Mouse (Mus musculus) cerebellum, adult 9-10 months (tissue): ENCODE data around the gene Smyd3.

Source experiments
- DNase-seq: peaks from one replicate; pipeline ENCODE4 v3.0.0; 2022

Smyd3 gene

DNA sequence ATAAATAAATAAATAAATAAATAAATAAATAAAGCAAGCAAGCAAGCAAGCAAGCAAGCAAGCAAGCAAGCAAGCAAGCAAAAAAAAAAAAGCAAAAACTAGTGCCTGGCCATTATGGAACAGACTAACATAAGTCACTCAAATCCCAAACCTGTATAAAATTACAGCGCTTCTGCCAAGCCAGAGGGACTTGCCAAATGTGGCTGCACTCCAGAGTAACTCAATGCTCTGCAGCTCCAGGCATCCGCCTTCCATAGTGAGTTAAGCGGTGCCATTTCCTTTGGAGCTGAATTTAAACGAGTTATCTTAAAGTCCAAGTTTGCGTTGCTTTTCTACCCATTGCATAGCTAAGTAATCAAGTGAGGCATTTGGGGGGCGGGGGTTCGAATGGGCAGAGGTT lies 410.6 kb downstream of the Smyd3 start:
- peak; percentile 29 for DNase-seq

DNA sequence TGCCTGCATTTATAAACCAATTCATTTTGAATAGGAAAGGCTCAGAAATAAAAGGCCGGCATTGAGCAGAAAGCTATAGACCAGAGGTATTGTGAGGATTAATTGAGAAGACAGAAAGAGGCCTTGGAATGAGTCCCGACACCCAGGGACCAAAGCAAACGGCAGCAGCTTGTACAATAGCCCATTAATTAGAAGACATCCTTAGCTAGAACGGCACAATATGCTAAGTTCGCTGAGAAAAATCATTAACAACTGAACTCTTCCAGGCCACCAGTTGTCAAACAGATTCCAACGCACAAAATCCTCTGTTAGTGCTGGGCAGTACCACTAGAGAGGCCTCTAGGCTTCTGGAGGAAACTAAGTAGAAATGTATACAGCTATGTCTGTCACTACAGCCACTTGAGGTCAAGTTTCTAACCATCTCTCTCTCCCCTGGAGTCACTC lies 411.1 kb downstream of the Smyd3 start:
- no peak for DNase-seq

DNA sequence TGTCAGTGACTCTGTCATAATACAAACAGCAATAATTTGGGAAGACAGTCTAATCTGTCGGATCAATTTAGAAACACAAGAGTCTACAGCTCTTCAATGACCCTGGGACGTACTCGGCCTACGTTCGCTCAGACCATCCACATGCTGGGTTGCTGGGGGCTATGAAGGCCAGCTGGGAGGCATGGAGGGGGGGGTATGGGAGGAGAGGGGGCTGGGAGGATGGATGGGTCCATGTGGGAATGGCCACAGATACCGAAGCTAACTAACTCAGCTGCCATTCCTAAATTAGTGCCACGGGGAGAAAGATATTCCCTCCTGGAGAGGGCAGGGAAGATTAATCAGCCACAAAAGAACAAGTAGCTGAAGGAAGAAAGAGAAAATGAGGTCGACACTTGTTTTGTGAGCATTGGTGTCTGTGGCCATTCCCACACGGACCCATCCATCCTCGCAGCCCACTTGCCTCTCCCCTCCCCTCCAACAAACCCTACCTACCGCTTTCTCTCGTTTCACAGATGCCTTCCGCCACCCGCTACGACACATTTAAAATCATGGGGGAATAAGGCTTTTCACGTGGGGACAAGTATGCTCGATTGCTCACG lies 411.6 kb downstream of the Smyd3 start:
- no peak for DNase-seq

DNA sequence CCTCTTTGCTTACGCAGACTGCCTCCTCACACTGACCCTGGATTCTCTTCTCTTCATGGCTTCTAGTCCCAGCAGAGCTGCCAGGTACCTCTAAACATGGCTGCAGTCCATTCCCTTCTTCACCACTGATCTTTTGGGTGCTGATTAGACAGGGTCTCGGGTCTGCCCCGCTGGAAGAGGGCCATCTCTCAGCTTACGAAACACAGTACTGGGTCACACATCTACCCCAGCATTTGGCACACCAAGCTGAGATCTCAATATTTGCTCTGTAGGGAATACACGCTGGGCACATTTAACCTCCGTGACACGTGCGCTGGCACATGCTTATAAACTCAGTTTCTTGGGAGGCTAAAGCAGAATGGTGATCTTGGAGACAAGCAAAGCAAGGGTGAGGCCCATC lies 413.4 kb downstream of the Smyd3 start:
- DNase-seq, result no peak

DNA sequence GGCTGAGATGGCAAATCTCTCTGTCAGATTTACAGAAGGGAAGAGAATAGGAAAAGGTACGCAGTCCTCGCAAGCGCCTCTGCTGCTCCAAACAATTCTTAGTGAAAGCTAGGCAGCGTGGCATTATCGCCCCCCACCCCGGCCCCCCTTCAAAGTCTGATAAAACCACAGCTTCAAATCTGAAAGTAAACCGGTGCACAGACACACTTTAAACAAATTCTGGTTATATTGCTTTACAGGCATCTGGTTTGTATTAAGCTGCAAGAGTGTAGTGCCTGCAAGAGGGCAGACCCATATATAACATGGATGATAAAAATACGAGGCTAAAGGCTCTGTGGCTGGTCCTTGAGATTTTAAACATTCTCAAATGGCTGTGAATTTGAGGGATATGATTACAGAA lies 420.8 kb downstream of the Smyd3 start:
- DNase-seq, result no peak

DNA sequence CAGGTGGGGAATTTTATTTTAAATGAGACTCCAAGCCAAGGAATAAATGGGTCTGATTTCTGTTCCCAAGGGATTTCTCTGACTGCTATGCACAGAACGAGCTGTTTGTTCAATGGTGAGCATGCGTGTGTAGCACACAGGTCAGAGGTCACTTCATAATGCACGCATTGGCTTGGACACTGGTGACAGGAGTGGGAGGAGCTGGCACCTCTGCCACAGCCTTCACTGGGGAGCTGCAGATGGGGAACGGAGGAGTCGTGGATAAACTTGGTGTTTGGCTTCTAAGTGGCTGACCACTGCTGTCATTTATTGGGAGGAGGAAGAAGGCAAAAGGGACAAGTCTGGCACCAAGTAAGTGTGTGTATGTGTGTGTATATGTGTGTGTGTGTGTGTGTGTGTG lies 421.5 kb downstream of the Smyd3 start:
- DNase-seq, result no peak

DNA sequence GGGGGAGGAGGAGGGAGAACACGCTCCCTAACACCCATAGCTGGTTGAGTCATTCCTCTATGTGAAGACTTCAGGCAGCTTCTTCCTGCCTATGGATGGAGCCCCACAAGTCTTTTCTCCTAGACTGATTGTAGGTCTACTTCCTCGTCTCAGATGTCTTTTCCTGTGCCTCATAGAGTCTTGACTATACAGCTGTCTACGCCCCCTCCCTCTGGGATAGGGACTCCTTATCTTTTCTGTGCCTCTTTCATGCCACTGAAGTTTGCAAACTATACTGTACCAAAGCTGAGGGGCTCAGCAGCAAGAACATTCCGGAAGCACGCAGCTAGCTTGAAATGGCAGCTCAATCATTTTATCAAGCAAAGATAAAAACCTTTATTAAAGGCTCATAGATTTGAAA lies 428.7 kb downstream of the Smyd3 start:
- no peak for DNase-seq

DNA sequence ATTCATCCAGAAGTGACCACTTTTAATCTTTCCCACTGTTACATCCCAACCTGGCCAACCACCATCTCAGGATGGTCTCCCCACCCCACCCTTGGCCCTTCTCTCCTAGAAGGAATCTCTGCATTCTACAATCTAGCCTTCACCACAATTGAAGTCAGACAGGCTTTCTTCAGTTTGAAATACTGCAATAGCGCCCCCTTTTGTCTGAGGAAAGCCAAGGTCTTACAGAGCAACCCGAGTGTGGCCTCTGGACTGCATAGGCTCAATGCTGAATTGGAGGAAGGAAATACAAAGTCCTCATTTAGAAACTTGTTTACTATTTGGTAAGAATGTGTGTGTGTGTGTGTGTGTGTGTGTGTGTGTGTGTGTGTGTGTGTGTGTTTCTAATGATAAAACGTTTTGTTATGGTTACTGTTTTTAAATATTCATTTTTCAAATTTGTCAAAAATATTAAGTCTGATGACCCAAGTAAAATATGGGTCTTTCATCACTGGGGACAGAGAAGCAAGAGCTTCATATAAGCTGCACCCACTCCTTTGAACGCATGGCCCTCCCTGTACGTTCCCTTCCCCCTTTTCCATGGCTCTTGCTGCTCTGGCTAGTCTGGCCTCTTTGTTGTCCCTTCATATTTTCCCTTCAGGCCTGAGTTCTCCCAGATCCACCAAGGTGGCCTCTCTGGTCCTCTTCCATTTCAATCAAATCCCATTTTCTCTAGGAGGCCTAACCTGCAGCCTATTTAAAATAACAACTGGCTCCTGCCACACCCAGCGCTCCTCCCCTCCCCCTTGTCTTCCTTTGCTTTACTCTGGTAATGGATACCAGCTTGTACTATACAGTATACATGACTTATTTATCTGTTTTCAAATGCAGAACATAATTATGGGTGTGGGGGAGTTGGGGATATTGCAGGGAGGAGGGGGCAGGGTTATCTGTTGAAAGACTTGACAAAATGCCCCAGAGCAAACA lies 430.5 kb downstream of the Smyd3 start:
- peak; percentile 80 for DNase-seq

DNA sequence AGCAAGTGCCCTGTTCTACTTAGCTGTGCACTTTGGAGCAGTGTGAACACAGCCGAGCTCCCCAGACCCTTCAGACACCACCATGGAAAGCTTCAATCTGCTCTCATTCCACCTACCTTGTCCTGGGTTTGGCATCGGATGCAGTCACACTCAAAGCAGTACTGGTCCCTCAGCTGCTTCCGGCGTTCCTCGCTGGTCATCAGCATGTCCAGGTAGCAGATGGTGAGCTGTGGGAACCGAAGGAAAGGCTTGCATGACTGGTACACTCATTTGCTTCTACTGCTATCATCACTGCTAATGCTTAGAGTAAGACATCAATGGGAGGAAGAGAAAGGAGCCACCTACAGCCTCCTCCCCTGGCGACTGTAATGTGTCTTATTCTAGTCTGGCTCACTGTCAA lies 431.6 kb downstream of the Smyd3 start:
- peak; percentile 85 for DNase-seq

DNA sequence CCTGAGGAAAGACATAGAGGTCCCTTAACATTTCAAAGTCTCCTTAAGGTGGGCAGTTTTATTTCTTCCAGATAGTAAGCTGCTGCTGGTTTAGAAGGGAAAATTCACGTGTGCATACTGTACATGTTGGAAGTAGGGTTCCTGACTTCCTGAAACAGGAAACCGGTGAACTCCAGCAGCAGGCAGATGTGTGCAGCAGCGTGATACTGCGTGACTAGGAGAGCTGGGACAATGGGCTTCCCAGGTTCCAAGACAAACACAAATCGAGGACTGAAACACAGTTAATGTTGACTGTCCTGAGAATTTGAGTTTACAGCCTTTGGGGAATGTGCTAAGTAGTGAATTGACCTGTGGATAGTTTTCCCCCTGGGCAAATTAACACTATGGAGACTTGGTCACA lies 434.7 kb downstream of the Smyd3 start:
- DNase-seq, result no peak

DNA sequence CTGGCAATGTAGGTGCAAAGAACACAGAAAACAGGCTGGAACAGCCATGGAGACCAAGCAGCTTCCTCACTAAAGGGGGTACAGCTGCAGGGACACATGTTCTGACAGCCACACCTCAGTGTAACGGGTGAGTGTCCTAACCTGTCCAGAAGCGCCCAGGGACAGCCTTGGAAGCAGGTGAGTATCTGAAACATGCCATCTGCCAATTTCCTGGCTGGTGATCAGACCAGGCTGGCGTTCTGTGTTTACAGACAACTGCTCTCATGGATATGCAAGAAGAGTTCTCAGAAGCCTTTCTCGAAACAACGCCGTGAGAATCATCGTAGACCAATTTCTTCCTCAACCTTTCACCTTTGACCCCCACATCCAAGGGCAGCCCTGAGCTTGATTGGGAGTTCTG lies 444.0 kb downstream of the Smyd3 start:
- DNase-seq, result peak; percentile 84

DNA sequence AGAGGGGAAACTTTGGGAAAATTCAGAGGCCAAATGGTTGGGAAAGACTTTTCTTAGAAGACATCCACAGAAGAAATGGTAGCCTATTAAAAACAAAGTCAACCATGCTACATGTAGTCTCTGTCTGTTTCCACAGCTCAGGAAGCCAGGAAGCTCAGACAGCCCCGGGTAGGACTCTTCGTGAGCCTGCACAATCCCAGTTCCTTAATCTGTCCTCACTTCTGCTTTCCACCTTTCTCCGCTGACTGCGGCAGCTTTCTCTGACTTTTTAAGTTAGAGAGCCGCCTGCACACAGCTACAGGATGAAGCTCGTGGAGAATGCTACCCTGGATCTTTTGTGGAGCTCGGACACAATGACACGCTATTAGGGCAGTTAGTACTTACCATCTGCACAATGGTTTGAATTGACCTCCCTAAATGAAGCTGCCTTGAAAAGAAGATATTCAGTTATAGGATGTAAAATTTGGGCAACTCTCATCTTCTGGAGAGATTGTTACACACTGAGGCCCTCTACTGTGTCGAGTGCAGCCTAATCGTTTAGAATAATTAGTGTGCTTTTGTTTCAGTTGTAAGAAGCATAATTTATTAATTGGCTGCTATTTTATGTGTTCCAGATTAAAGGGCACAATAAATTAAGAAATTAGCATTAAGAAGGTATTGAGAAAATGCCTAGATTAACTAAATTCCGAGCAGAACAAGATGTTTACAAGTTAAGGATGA lies 444.7 kb downstream of the Smyd3 start:
- no peak for DNase-seq

DNA sequence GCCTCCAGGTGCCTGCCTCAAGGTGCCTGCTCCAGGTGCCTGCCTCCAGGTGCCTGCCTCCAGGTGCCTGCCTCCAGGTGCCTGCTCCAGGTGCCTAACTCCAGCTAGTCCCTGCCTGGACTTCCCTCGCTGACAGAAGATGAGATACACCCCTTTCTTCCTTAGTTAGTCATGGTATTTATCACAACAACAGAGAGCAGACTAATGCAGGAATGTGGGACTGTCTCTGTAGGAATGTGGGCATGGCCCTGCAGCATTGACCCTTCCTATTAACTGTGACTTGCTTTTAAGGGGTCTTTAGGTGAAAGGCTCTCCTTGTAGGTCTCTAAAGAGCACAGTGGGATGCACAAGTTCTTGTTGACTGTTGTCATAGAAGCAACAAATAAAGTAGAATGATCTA lies 445.4 kb downstream of the Smyd3 start:
- no peak for DNase-seq

DNA sequence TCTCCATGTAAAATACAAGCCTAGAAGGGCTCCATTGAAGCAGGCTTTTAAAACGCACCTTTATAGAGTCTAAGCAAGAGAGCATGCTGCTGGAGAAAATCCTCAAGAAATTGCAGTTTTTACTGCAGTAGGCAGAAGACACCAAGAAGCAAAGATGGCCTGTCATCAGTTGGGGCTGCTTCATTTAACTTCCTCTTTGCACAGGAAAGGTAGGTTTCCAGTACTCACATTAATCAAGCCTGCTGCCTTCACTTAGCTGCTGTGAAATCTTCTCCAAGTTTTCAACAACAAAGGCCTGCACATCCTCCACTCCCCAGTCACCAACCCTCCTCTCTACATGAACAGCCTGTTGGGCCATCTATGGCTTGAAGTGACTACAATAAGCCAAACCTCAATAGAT lies 448.9 kb downstream of the Smyd3 start:
- DNase-seq, result no peak

DNA sequence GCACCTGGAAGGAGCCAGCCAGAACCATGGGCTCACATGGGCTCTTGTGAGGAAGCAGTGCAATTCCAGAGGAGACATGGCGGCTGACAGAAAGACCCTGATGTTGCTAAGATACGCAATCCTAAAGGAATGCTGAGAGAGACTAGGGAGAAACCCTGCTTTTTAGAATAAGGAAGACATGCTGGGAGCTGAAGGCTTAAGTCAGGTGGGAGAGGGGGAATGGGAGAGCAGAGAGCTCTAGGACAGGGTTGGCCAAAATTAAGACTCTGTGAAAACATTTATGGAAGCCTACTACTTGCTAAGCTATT lies 452.6 kb downstream of the Smyd3 start:
- DNase-seq, result no peak

DNA sequence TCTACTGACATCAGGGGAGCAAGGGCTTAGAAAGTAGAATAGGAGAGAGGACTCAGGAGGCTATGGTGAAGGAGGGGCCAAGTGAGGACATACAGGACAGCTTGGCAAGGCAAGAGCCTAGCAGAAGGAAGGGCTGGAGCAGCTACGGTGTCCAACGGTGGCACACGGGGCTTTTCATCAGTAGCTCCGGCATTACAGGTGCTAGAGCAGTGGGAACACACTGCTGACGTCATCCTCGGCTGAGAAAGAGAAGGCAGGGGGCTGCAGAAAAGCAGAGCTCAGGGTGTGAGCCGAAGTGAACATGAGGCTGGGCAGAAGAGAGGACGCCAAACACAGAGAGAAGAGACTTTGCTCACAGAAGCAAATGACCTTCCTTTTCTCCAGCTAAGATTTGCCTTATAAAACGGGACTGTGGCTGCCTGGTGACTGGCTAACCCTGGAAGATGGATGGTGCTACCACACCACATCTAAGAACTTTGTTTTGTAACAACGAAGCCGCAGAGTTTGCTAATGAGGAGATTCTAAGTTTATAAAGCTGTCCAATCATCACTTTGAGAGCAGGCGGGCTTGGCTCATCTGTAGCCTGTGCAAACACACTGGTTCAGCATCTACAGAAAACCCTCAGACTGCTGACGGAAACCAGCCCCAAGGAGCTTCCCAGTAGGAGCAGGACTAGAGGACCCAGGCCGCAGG lies 453.1 kb downstream of the Smyd3 start:
- peak; percentile 93 for DNase-seq

DNA sequence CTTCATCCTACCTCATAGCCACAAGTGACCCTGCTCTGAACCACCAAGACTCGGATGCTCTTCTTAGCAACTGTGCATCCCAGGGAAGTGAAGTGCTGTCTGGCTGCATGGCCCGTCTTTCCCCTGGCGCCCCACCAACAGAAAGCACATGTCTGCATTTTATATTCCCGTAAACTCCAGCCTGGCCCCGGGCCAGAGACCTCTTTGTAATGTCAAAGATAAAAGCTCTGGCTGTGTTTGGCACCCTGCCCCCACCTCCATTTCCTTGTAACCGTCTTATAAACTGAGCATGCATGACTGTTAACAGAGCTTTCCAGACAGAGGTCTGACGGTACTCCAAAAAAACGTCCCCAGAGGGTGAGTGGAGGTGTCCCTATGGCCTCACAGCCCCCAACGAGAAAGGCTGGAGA lies 456.1 kb downstream of the Smyd3 start:
- peak; percentile 79 for DNase-seq

DNA sequence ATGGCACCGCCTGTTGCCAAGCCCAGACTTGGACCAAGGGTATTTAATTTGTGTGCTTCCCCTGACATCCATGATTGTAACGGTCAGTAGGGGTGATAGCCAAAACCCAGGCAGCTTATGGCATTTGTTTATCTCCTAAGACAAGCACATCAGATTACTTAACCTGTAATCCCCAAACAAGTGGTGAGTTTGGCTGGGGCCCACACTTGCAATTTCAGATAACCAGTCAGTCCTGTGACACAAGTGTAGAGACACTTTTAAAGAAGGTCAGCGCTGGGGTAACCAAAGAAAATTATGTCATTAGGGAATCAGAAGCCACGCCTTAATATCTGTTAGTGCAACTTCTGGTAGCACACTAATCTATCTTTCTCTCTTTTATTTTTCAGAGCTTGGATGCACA lies 456.8 kb downstream of the Smyd3 start:
- peak; percentile 49 for DNase-seq

DNA sequence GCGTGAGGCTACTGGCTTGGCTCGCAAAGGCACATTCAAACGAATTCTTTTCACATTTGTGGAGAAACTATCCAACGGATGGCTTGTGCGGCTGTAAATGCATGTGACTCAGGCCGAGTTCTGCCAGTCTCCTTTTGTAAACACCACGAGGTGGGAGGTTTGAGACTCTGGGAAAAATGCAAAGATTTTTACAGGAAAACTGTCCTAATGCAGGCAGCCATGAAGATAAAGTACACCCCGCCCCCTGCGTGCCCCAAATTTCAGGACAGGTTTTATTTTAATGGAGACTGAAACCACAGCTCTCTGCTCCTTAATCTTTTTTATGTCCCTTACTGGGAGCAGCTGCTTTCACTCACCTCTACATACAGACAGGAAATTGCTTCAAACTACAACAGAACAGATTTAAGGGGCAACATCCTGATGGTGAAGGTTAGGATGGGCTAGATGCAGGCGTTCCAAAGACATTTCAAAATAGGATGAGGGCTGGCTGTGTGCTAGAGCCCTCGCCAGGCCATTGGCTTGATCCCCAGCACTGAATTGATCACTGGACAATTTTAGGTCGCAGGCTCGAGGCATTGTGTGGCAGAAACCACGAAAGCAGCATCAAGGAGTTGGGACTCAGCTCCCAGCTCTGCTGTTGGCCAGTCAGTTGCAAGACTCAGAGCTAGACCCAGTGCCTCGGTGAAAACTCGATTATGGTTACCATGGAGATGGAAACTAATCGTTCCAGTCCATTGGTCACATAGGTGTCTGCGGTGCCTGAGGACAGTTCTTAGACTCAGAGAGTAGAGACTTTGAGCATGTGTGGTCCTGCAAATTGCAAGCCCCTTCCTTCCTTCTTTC lies 457.5 kb downstream of the Smyd3 start:
- DNase-seq, result peak; percentile 55

DNA sequence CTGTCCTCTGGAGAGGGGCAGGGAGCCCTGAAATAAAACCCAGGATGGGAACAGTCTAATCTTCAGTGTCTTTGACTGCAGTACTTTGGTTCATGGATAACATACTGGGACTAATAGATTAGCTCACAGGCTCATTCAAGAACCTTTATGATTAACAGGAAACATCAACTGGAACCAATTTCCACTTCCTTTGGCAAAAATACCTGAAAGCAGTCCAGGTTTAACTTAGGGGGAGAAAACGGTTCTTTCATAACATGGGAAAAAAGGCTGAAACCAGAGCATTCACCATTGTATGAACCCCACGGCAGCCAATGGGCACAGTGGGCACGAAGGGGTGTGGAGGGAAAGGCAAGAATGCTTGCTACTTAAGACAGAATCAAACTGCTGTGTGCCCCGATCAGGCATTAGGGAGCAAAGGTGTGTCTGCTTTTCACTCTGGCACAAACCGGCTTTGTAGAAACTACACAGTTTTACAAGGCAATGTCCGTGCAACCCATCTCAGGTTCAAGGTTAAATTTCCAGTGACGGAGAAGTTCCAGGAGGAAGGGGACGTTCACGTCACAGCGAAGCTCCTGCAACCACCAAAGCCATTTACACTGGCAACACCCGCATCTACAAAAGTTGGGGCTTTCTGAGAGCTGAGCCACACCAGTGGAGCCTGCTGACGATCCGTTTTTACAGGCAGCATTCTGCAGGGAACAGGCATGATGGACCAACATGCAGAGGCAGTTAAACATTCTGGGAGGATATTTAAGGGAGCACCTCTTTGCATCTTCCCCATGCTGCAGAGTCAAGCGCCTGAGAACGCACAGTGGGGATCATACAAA lies 458.3 kb downstream of the Smyd3 start:
- DNase-seq, result peak; percentile 41

DNA sequence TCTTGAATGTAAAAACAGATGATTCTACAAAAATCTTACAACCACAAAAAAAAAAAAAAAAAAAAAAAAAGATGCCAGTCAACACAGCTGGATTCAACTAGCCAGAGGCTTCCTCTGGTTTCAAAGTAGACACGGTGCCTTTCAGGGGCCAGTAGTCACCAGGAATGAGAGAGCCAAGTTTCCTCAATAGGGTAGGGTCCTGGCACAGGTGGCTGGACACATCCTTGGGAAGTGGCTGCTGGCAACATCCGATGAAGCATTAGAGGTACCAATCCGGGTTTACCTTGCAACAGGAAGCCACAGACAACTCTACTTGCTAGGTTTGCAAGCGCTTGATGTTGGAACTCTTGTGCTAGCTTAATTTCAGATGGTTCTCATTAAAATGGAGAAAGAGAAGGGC lies 459.2 kb downstream of the Smyd3 start:
- no peak for DNase-seq
